ENCODE assay signal across 19 mouse cellular contexts in the genomic region with DNA sequence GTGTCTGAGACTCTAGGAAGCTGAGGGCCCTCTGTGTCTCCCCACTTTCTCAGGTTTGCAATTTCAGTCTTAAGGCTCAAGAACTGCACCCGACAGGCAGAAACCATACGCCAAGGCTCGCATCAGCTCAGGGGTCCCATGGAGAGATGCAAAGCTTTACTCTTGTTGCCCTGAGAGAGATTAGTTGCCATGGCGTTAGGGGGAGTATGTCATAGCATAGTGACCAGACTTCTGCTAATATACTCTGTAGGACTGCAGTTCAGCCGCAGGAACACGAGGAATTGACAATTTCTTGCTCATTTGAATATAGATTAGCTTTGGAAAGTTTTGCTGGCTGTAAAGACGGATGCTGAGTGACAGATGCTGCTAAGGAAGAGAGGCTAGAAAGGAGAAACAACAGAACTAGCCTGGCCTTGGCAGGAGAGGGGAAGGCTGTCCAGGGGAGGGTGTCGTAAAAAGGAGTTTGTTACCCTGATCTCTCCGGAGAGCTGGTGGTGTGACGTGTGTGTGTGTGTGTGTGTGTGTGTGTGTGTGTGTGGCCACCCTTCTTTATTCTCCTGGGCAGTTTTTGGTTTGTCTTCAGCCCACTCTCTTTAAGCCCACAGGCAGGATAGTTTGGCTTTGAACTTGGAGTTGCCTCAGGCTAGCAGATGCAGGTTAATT.
DNase-seq lines count a peak whose midpoint lies in the region; ATAC-seq and TF ChIP-seq lines count a peak whose summit lies in the region.
"Had no signal": no experiment of that assay in that cellular context is flagged by ENCODE, and none has a peak within 500 bp of the region (broad histone marks: within the 10 kb centered on the region; RNA-seq: fewer than 3 reads in every experiment).

No protein-coding gene starts in this region.

- no peak overlapping the region for H3K4me3 ChIP-seq in forebrain, embryonic 11.5 days (ENCODE audit: low read depth, low read length)
- H3K4me3 ChIP-seq in forebrain, embryonic 15.5 days, result no peak overlapping the region
- no peak overlapping the region for H3K4me3 ChIP-seq in midbrain, embryonic 12.5 days
- H3K4me3 ChIP-seq in midbrain, postnatal 0 days (ENCODE audit: low read depth, low read length), result no peak overlapping the region
- H3K4me3 ChIP-seq: embryonic facial prominence, embryonic 10.5 days; heart, embryonic 10.5 days; hindbrain, embryonic 12.5 days had no signal

- no peak overlapping the region; the same call in 1 of the 2 replicates for H3K27ac ChIP-seq in forebrain, embryonic 11.5 days (ENCODE audit: low read depth, low read length)
- no peak overlapping the region for H3K27ac ChIP-seq in forebrain, embryonic 15.5 days (replicated peaks)
- 0 out of 2 replicates have a peak overlapping the region, but pooled peaks have one; percentile 25 for H3K27ac ChIP-seq in midbrain, embryonic 12.5 days (replicated peaks)
- H3K27ac ChIP-seq in midbrain, postnatal 0 days (ENCODE audit: low read depth, low read length), result no peak overlapping the region
- H3K27ac ChIP-seq: embryonic facial prominence, embryonic 10.5 days; heart, embryonic 10.5 days; hindbrain, embryonic 12.5 days had no signal

- no peak for DNase-seq in forebrain, embryonic 11.5 days (ENCODE audit: low spot score)
- DNase-seq in midbrain, postnatal 0 days (ENCODE audit: low spot score), result no peak
- DNase-seq in embryo, embryonic 11 days, result peak; percentile 25
- DNase-seq in lung, postnatal 10 days, result no peak
- DNase-seq: adrenal gland, postnatal 25 days; cerebellum, adult 2 months; cerebellum, postnatal 10 days; gastrocnemius, postnatal 36 days; heart, adult 11 months; heart, postnatal 10 days; heart, postnatal 4 days had no signal

- H3K4me2 ChIP-seq in forebrain, embryonic 11.5 days (ENCODE audit: low read depth, low read length, severe bottlenecking), result no peak overlapping the region
- H3K4me2 ChIP-seq in forebrain, embryonic 15.5 days (replicated peaks), result no peak overlapping the region
- no peak overlapping the region for H3K4me2 ChIP-seq in midbrain, embryonic 12.5 days (replicated peaks)
- H3K4me2 ChIP-seq in midbrain, postnatal 0 days (ENCODE audit: low read depth, low read length, poor library complexity, severe bottlenecking), result no peak overlapping the region
- H3K4me2 ChIP-seq: hindbrain, embryonic 12.5 days had no signal

- no peaks in the 10 kb centered on the region for H3K27me3 ChIP-seq in forebrain, embryonic 11.5 days (ENCODE audit: control insufficient read depth, insufficient read depth, low read length)
- H3K27me3 ChIP-seq in forebrain, embryonic 15.5 days, result no peaks in the 10 kb centered on the region
- H3K27me3 ChIP-seq in midbrain, embryonic 12.5 days, result peaks cover 6% of the 10 kb centered on the region; the same call in 1 of the 2 replicates
- no peaks in the 10 kb centered on the region; the same call in 1 of the 2 replicates for H3K27me3 ChIP-seq in midbrain, postnatal 0 days (ENCODE audit: insufficient read depth, low read length)
- H3K27me3 ChIP-seq: CH12.LX; hindbrain, embryonic 12.5 days had no signal

- WGBS in forebrain, embryonic 11.5 days, result 34% methylated on average over 10 of the region's 10 CpGs
- 22% methylated on average over 10 of the region's 10 CpGs for WGBS in forebrain, embryonic 15.5 days
- 13% methylated on average over 10 of the region's 10 CpGs for WGBS in midbrain, embryonic 12.5 days
- WGBS in midbrain, postnatal 0 days, result 17% methylated on average over 10 of the region's 10 CpGs

- H3K9me3 ChIP-seq in forebrain, embryonic 11.5 days (ENCODE audit: control insufficient read depth, low read length), result no peaks in the 10 kb centered on the region
- H3K9me3 ChIP-seq in forebrain, embryonic 15.5 days, result no peaks in the 10 kb centered on the region
- H3K9me3 ChIP-seq in midbrain, embryonic 12.5 days, result no peaks in the 10 kb centered on the region
- H3K9me3 ChIP-seq in midbrain, postnatal 0 days (ENCODE audit: low read length), result no peaks in the 10 kb centered on the region
- H3K9me3 ChIP-seq: embryonic facial prominence, embryonic 10.5 days; heart, embryonic 10.5 days; hindbrain, embryonic 12.5 days had no signal

- H3K36me3 ChIP-seq in forebrain, embryonic 11.5 days (ENCODE audit: control insufficient read depth, insufficient read depth, low read length), result no peaks in the 10 kb centered on the region
- H3K36me3 ChIP-seq in forebrain, embryonic 15.5 days, result no peaks in the 10 kb centered on the region
- H3K36me3 ChIP-seq in midbrain, embryonic 12.5 days, result no peaks in the 10 kb centered on the region
- H3K36me3 ChIP-seq in midbrain, postnatal 0 days (ENCODE audit: insufficient read depth, low read length), result no peaks in the 10 kb centered on the region
- H3K36me3 ChIP-seq: embryonic facial prominence, embryonic 10.5 days; heart, embryonic 10.5 days; hindbrain, embryonic 12.5 days had no signal

- no peak for TF ChIP-seq CTCF in midbrain, postnatal 0 days (IDR thresholded peaks at IDR 0.05)

- H3K9ac ChIP-seq in forebrain, embryonic 11.5 days (ENCODE audit: low read length), result no peak overlapping the region
- H3K9ac ChIP-seq in forebrain, embryonic 15.5 days (replicated peaks), result no peak overlapping the region
- no peak overlapping the region for H3K9ac ChIP-seq in midbrain, embryonic 12.5 days (replicated peaks)
- H3K9ac ChIP-seq in midbrain, postnatal 0 days (replicated peaks; ENCODE audit: low read length, poor library complexity, severe bottlenecking), result no peak overlapping the region
- H3K9ac ChIP-seq: hindbrain, embryonic 12.5 days had no signal

- 0 out of 2 replicates have a peak, but pooled peaks have one; percentile 12 for ATAC-seq in forebrain, embryonic 11.5 days (replicated peaks; ENCODE audit: low FRiP score)
- no peak for ATAC-seq in forebrain, embryonic 15.5 days (replicated peaks)
- 0 out of 2 replicates have a peak, but pooled peaks have one; percentile 63 for ATAC-seq in midbrain, embryonic 12.5 days (ENCODE audit: low FRiP score, low read depth)
- no peak for ATAC-seq in midbrain, postnatal 0 days (ENCODE audit: low FRiP score)
- ATAC-seq: hindbrain, embryonic 16.5 days; inflammation-experienced regulatory T-cells, adult 6 months had no signal

- peaks cover 8% of the 10 kb centered on the region; the same call in 1 of the 2 replicates for H3K4me1 ChIP-seq in forebrain, embryonic 11.5 days (replicated peaks; ENCODE audit: control insufficient read depth, insufficient read depth, low read length)
- H3K4me1 ChIP-seq in forebrain, embryonic 15.5 days, result peaks cover 6% of the 10 kb centered on the region; the same call in 1 of the 2 replicates
- peaks cover 32% of the 10 kb centered on the region for H3K4me1 ChIP-seq in midbrain, embryonic 12.5 days
- no peaks in the 10 kb centered on the region for H3K4me1 ChIP-seq in midbrain, postnatal 0 days (ENCODE audit: insufficient read depth, low read length)

Comparison
In these comparisons a context has a peak if more than half of its experiments do, and no peak if none do; other contexts are left out.
1. ATAC-seq: peak in forebrain, embryonic 11.5 days (single experiment) and midbrain, embryonic 12.5 days (single experiment); none in forebrain, embryonic 15.5 days (single experiment) and midbrain, postnatal 0 days (single experiment).